Mouse (Mus musculus) CD4-positive, CD25-positive, alpha-beta regulatory T cell, adult 4 months (primary cell): ENCODE measurements at regions not wholly inside any gene's neighbourhood (a gene's known extent, or its start where the extent isn't known, plus 50 kb on each side); places are given as distances from the start of the nearest gene placed in this dataset.

Experiments
- ATAC-seq: one replicate; pipeline ENCODE4 v1.8.0; 2017

DNA sequence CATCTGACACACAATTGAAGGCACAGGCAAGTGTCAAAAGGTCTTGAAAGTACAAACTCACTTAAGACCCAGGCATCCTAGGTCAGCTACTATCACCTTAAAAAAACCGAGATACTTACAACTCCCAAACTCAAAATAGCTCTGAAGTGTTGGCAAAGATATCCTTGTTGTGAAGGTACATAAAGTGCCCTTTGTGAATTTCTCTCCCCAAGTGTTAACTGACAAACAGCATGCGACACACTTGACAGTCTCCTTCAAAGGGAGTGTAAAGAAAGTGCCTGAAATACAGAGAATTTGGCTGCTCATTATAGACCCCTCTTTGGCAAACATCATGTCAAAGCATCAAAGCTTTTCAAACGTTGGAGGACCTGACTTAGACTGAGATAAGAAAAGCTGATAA lies 2634.2 kb downstream of the 9330182O14Rik start:
- no peak for ATAC-seq

DNA sequence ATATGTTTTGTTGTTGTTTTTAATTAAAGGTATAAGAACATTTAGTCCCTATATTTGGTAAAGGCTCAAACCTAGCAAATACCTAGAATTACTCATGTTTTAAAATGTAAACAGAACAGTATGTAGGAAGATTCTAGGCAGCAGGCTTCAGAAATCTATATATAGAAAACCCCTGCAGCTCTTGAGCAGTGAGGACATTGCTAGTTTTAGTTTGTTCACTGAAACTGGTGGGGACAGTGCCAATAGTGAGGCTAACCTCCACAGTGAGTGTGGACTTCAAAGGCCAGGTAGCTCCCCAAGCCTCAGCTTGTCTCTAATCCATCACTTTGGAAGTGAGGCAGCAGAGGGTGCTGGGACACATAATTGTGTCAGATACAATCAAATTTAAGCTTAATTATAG lies 2645.7 kb downstream of the 9330182O14Rik start:
- no peak for ATAC-seq

DNA sequence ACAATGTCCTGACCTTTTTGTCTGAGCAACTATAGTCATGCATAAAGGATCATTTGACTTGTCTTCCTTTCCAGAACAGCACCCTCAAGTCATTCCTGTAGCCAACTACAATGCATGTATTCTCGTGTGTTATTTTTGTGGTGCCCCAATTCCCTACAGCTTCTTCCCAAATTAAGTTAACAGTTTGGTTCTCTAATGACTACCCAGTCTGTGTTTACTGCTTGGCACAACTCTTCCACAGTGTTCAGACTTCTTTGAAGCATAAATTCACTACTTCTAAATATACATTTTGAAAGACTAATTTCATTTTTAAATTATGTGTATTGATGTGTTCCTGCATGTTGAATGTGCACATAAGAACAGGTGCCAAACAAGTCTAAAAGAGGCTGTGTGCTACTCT lies 2667.1 kb downstream of the 9330182O14Rik start:
- ATAC-seq = no peak

DNA sequence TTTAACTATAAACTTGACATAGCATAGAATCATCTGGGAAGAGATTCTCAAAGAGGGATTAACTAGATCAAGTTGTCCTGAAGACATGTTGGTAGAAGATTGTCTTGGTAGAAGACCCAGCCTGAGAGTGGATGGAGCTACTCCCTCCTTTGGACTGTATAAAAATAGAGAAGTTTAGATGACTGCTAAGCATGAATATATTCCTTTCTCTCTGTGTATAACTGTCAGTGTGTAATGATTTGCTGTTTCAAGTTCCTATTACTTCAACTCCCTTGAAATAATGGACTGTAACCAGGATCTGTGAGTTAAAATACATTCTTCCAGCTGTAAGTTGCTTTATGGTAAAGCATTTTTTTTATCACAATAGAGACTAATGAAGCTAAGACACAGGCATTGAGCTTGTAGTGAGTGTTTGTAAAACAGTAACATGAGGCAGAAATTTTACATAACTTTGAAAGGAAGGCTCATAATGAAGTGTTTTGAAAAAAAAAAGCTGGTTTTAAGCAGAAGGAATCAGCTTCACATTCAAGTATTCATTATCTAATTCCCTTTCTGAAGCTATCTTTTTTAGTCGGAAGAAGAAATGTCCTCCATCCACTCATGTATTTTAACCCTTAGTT lies 2676.8 kb downstream of the 9330182O14Rik start:
- no peak for ATAC-seq

DNA sequence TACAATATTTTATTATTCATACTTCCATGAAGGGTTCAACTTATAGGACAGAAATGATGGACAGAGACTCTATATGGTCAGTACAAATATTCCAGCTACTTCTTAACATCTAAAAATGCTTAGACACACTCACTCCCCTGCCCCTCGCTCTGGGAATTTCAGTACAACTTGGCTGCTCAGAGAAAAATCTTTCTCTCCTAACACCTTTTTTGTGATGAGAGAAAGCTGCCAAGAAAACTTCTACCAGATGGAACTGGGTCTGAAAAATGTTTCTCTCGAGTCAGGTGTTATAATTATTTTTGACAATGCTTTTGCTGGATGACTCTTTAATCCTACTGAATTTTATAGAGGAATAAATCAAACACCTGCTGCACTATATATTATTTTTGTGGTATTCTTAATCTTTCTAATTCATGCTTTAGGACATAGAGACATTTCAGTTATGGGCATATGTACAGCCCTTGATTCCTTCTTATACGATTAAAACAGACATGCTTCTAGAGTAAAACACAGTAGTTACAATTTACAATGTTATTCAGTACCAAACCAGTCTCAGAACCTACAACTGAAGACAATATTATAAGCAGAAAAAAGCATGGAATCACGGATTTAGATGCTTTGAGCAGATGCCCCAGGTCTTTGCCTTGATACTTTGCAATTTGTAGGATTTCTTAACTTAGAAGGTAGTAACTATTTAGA lies 2681.0 kb downstream of the 9330182O14Rik start:
- no peak for ATAC-seq

DNA sequence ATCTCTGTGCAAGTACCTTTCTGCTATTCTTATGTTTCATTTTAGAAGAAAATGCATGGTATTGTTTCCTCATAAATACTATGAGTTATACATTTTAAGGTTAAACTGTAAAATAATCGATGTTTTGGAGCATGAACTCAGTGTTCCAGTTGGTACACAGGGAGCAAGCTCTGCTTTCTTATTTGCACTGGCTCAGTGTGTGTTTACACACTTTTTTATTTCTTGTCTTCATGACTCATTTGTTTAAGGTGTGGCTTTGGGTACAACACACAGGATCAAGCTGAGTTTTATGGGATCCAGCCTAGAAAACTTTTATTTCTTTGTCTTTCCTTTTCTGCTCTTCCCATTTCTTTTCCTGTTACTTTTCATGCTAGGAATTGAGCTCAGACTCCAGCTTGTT lies 2704.7 kb downstream of the 9330182O14Rik start:
- no peak for ATAC-seq

DNA sequence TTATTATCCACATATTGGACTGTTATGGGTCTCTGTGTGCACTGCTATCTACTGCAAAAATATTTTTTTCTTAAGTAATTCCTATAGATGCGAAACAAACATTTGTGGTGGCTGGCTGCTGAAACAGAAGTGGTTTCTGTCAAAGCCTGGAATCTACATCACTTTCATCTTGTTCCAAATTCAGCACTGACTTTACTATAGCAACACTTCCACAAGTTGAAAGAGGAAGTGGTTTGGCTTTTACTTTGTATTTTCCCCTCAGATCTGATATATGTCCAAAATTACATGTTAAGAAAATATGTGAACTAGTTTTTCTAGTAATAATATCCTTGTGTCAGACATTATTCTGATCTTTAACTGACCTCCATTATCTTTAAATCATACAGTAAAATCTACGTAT lies 2715.8 kb downstream of the 9330182O14Rik start:
- ATAC-seq = no peak

DNA sequence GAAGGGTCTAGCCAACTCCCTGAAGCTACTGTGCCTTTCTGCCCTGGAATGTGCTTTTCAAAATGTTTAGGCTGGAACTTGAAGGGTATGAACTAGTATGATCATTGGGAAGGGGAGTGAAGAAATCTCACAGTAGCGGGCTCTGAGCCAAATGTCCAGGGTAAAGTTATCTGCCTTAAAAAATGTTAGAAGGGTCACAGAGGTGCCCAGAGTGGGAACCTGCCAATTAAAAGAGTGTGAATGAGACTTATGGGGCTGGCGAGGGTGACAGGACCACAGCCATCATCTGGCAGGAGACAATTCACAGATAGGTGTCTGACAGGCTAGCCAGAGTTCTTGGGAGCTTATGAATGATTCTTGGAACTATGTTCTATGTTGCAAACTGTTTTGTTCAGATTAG lies 2738.3 kb downstream of the 9330182O14Rik start:
- no peak for ATAC-seq

DNA sequence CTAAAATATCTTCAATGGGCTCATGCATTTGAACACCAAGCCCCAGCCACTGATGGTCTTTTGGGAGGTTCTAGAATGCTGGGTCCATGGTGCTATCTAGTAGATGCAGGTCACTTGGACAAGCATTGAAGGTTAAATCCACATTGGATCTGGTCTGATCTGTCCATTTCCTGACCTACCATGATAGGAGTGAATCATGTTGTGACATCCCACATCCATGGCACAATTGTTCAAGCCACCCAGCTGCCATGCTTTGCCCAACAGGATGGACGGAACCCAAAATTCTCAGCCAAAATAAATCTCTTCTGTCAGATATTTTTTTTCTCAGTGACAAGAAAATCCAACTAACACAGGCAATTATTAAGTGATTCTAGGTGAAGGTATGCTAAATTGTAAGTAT lies 2760.4 kb downstream of the 9330182O14Rik start:
- no peak for ATAC-seq

DNA sequence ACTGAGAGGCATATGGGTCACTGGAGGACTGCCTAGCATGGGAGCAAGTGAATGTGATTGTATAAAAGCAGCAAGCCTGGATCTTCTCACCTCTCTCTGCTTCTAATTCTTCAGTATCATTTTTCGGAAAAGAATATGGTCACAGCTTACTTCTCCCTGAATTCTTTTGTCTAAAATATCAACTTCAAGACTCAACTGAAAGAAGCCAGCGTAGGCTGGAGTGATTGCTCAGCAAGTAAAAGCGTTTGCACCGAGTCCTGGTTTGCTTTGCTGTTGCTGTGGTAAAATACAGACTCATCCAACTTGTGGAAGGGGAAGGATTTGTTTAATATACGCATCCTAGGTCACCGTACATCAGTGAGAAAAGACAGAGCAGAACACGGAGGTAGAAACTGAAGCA lies 2765.9 kb downstream of the 9330182O14Rik start:
- ATAC-seq = no peak

DNA sequence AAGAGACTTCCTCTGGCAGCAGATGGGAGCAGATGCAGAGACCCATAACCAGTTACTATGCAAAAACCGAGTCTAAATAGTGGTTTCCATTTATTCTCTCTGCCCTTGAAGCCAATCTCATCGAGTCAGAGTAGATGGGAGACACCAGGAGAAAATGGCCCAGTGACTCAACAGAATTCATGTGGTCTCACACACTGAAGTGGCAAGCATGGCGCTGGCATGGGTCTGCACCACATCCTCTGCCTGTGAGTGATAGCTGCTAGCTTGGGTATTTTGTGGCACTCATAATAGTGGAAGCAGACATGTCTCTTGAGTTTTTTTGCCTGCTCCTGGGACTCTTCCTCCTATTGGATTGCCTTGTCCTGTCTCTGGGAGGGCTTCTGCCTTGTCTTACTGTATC lies 2767.6 kb downstream of the 9330182O14Rik start:
- ATAC-seq = no peak

DNA sequence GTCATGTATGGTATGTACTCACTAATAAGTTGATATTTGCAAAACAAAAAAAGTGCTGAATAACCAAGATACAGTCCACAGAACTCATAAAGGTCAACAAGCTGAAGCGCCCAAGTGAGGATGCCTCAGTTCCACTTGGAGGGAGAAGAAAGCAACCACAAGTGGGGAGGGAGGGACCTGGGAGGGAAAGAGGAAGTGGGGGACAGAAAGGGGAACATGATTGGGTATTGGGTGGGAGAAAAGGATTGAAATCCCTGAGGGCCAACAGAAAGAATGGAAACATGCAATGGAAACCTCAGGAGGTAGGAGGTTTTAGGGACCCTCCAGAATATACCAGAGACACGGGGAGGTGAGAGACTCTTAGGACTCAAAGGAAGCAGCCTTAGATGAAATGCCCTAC lies 2777.2 kb downstream of the 9330182O14Rik start:
- no peak for ATAC-seq

DNA sequence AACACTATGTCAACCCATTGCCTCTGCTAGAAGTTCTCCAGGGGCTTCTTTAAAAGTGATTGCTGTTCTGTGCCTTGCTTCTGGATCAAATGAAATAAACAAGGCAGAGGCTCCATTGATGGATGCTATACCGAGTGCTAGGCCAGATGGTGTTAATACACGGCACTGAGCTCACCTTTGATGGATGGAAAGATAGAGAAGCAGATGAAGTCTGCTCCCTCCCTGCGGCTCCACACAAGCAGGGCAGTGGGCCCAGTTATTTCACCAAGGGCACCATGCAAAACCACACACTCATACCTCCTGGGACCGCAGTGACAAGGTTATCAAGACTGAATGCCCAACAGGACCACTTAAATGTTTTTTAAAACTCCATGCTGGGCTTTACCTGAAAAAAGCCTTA lies 2778.7 kb downstream of the 9330182O14Rik start:
- no peak for ATAC-seq

DNA sequence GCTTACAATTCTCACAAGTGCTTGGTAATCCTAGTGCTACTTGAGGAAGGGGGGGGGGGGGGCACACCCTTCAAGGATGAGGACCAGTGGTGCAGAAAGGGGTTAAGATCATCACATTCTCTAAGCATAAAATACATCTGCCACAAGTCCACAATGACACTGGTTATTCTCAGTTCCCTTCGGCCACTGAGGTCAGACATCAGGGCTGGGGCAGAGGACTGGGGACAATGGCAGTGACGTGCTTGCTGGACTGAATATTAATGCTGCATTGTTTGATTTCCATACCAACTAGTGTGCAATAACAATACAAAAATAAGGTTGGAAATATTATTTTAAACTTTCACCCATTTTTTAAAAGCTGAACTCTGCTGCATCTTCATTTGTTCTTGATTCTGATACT lies 2779.1 kb downstream of the 9330182O14Rik start:
- ATAC-seq = no peak

DNA sequence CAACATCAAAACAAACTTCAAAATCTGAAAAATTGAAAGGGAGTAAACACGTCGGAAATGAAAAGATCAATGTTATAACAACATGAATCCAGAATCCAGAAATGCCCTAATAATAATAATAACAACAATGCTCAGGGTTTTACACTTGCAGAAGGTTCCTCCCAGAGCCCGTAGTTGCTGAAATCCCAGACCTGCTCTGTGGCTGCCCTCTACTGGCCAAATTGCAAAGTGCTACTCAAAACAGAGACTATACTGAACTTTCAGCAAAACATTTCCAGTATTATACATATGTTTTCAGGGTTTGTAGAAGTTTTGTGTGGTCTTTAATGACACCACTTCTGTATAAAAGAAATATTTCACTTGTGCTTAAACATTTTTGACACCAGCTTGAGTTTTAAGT lies 2779.9 kb downstream of the 9330182O14Rik start:
- ATAC-seq = no peak

DNA sequence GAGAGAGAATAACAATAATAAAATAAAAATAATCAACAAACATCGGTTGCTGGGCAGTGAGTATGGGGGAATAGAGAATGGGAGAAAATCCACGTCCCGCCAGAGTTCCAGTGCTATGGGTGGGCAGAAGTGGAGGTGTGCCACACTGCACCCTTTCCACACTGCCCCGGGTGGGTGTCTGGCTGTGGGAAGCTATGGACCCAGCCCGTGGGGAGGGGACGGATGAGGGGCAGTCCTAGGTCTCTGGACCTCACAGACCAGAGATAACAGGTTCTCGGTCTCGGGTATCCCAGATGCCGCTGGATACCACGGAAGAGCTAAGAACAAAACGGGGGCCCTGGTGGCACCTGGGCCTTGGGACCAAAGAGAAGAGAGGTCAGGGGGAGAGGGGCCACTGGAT lies 2781.0 kb downstream of the 9330182O14Rik start:
- ATAC-seq = no peak

DNA sequence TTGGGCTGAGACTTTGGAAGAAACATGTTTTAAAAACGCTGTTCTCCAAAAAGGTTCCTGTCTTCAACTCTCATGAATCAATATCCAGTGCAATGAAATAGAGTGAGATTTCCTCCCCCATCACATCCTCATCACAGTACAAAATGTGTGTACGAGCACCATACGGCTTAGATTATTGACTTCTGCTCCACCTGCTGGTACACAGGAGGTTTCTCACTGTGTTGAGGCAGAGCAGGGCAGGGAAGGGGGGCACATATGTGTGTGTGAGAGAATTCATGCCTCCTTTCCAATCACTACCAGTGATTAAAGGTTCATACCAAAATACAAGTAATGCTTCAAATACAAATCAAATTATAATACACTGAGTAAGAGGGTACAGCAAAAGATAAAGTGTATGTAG lies 2787.5 kb downstream of the 9330182O14Rik start:
- ATAC-seq = no peak

DNA sequence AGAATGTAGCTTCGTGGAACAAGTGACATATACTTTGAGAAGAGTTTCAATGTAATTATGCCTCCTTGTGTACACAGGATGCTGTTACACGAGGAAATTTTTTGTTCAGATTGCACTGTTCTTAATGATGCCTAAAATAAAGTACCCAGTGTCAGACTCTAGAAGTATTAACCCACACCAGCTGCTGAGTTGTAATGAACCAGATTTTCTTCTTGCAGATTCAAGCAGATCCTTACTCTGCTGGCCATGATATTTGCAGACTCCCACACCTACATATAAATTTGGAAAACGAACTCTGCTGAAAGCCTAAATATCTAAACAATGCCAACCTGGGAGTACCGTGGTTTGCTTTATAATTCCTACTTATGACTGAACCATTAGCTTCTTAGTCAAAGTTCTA lies 2794.2 kb downstream of the 9330182O14Rik start:
- ATAC-seq = no peak

DNA sequence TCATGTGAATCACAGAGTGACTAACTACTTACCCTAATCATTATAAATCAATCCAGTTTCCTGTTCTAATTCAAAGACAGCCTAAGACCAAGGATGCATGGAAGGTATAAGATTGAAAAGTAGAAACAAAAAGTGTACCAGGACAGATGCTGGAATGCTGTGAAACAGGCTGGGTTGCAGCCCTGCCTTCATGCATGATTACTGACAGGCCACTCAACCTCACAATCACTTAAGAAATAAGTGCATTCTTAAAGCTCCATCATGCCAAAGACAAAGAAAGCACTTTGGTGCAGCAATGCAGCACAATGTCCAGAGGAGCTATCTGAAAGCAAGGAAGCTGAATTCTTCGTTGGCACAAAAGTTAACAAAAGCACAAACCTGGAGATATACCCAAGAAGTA lies 2810.4 kb downstream of the 9330182O14Rik start:
- no peak for ATAC-seq

DNA sequence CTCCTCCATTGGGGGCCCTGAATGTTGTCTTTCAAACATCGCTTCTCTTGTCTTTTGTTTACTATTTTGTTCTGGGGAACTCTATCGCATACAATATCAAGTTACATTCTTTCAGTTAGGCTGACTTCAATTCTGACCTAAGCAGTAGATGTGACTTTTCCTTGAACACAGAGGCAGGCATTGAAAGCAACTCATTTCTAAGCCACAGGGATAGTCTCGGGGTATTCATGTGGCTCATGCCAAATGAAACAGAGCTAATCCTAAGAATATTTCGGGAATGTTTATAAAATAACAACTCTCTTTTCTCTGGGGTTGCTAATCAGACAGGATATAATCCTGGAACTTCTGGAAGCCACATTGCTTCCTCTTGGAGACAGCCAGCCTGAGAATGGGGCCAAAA lies 2821.0 kb downstream of the 9330182O14Rik start:
- no peak for ATAC-seq

DNA sequence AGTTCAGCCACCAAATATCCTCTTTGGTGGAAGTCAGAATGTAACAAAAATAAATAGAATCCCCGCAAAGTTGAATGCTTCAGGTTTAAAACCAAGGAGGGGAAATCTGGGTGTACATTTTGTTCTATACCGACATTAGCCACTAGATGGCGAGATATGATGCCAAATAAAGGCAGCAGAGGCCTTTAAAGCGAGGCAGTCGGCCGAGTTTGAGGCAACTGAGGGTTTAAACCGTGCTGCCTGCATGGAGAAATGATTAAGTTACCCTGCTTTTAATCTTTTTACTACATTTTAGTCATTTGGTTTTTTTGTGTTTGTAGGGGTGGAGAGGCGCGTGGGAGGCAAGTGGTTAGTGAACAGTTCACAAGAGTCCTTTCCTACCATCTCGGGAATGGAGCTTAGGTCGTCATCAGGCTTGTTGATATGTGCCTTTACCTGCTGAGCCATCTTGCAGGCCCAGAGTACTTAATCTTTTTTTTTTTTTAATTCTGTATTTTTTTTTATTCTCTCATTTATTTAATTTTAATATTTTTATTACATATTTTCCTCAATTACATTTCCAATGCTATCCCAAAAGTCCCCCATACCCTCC lies 2828.7 kb downstream of the 9330182O14Rik start:
- ATAC-seq = peak; percentile 62

DNA sequence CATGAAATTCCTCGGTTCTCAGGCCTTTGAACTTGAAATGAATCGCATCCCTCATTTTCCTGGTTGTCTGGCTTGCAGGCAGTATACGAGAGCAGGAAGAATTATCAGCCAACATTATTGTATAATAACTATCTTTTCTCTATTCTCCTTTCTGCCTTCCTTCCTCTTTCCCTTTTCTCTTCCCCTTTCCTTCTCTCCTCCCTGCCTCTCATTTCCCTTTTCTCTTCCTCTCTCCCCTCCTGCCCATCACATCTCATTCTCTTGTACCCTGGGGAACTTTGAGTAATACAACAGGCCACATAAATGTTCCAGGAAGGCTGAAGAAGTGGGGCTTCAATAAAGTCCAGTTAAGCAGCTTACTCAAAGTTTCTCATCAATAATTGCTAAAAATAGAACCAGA lies 2831.1 kb downstream of the 9330182O14Rik start:
- ATAC-seq = no peak
